Mouse (Mus musculus) brain, embryonic 18.5 days (tissue): Measurements from ENCODE around the gene Tmed5.
"Not testable (repeated sequence)": the region's sequence is repeated elsewhere in the genome, so short reads cannot be mapped to it uniquely, and the experiment has no call there.

Experiments
- DNase-seq: peaks from one replicate; pipeline ENCODE4 v3.0.0-alpha.2; 2012; ENCODE audit warnings: low read depth, low spot score

Tmed5 gene

DNA sequence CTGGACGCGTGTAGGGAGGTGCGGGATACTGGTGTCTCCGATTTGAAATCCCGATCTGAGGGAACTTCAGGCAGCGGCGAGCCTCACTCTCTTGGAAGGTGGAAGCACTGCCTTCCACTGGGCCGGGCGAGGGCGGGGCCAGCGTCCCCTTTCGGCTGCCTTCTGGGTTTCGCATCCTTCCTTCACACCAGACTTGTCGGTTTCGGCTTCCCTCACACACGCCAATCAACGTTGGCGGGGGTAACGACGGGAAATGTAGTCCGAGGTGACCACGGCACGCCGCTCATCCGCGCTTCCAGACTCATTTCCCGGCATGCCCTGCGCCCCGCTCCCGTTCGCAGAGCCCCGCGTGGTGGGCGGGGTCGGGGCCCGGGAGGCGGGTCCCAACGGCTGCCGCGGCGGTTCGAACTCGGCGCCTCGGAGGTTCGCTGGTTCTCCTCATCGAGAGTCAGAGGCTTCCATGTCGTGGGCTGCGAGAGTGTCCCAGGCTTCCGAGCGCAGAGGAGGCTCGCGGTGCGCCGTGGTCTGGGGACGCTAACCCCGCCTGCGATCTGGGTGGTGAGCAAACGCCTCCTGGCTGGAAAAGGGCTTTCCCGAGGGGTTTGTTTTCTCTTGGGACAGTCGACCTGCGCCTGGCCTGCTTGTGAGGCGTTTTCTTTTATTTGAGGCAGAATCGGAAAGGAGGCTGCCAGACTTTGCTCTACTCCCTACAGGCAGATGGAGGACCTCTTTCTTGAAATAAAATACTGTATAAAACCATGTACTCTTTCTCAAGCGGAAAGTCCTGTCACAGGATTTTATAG lies at the start of gene Tmed5, which contains the start of gene Ccdc18:
TSS of gene Tmed5 (minus strand) at position 180 of the 803 bp plus-strand sequence.
TSS of gene Ccdc18 (plus strand) at position 435 of the 803 bp plus-strand sequence.
- DNase-seq = peak; percentile 97

DNA sequence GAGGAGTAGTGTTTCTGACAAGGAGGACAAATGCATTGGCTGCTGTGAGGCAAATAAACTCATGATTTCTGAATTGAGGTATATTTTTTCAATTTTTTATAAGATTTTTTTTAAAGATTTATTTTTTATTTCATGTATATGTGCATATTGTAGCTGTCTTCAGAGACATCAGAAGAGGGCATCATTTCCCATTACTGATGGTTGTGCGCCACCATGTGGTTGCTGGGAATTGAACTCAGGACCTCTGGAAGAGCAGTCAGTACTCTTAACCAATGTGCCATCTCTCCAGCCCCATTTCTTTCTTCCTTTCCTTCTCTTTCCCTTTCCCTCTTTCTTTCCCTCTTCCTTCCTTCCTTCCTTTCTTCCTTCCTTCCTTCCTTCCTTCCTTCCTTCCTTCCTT lies 31.3 kb upstream of the Tmed5 start:
- no peak for DNase-seq

DNA sequence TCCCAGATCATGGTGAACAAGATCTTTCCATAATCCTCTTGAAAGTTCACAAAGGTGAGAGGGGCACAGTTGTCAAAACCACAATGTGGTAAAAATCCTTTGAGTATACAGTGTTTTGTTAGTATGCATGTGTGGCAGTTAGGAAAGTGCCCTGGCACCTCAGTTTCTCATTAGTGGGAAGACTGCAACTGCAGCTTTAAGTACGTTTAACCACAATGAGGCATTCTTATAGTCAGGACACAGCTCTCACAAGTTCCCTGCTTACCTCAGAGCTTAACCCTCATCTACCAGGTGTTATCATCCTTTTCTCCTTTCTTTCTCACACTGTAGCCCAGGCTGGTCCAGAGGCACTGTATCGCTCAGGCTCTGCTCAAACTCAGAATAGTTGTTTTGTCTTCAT lies 28.4 kb upstream of the Tmed5 start:
- no peak for DNase-seq

DNA sequence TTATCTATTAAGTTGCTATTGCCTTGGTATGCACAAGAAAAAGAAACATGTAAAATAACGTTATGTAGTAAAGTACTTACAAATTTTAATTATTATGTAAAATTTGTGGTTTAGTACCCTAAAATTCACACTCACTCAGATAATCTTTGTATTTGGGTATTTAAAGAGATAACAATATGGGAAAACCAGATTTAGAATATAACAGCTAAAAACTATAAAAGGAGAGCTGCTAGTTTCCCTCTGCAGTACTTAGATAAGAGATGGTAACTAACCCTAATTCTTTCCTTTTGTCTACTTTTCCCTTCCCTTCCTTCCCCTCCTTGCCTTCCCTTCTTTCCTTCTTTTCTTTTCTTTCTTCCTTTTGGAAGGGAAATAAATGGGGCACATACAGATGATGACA lies 20.2 kb upstream of the Tmed5 start:
- DNase-seq = no peak

DNA sequence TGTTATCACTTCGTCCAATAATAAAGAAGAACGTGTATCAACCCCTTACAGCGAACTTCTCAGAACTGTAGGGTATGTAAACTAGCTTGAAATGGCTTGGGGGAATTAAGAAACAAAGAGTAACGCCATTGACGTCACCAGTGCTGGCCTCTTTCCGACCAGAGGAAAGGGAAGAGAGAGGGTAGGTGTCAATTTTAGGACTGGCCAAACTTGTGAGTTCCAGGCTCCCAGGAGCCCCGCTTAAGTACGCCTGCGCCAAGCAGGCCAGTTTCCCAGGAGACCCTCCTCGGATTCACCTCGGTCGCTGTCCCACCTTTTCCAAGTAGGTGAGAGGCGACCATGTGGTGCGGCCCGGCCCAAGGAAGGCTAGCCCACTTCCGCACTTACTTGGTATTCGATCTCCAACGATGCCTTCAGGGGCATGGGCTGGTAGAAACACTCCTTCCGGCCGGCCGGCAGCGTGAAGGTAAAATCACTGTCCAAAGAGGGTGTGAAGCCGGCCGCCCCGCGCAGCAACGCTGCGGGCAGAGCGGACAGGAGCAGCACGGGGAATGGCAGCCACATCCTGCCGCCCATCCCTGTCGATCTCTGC lies 475 bp downstream of the Tmed5 start:
- no peak for DNase-seq

DNA sequence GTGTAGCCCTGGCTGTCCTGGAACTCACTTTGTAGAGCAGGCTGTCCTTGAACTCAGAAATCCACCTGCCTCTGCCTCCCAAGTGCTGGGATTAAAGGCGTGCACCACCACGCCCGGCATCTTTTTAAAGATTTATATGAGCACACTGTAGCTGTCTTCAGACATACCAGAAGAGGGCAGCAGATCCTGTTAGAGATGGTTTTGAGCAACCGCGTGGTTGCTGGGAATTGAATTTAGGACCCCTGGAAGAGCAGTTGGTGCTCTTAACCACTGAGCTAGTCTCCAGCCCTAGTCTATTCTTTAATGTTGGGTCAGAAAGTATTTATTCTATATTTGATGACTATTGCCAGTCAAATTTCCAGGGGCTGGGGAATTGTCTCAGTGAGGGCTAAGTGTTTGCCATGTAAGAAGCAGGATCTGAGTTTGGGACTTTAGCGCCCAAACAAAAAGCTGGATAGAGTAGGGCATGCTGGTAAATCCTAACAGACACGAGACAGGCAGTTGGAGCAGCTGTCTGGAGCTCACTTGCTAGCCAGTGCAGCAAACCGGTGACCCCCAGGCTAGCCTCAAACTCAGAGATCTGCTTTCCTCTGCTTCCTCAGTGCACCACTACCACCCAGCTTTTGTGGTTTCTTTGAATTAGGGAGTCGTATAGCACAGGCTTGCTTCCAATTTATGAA lies 12.1 kb downstream of the Tmed5 start:
- DNase-seq = no peak

DNA sequence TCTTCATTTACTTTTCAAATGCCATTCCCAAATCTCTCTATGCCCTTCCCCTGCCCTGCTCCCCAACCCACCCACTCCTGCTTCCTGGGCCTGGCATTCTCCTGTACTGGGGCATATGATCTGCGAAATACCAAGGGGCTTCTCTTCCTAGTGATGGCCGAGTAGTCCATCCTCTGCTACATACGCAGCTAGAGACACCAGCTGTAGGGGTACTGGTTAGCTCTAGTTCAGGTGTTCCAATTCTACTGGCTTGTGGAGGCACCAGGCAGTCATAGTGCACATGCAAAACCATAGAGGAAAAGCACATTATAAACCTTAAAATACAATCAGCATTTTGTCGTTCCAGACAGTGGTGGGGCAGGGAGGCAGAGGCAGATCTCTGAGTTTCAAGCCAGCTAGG lies 14.7 kb downstream of the Tmed5 start:
- DNase-seq = no peak

DNA sequence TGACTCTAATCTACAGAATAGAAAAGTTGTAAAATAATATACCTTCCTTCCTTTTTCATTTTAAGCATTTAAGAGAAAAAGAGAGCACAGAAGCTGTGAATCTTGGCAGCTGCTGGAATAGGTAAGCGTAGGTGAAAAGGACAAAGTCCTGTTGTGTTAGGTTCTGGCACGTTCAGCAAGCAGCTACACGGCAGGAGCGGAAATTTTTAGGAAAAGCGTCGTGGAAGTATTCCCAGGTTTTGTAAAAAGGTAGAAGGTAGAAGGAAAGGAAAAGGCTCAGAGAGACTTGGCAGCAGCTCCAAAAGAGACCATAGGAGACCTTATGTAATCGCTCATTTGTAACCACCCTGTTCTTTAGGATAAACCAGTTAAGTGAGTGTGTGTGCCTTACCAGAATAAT lies 23.1 kb downstream of the Tmed5 start:
- DNase-seq = no peak

DNA sequence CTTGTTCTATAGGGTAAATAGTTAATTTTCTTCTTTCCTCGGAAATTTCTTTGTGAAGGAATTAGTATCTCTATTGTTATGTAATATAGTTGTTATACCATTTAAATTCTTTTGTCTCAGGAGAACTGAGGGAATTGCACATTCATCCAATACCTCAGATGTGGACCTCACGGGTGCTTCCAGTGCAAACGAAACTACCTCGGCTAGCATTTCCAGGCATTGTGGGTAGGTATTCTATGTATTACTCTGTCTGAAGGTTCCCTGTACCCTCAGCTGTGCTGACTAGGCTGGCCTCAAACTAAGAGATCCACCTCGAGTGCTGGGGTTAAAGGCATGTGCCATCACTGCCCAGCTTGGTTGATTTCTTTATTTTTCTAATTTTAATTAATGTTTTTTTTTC lies 28.1 kb downstream of the Tmed5 start:
- no peak for DNase-seq

DNA sequence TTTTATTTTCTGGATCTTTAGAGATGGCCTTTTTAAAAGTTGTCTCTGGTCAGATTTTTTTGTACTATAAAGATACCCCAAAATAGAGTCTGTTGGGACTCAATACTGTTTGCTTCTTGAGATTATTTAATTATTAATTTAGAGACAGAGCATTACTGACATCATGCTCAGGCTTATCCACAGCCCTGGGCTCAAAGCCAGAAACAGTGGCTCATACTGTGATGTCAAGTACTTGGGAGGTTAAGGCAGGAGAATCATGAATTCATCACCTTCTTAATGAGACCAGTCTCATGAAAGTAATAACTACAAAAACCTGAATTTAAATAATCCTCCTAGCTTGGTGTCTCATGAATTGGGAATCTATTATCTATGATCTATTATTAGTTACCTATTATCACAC lies 32.2 kb downstream of the Tmed5 start:
- DNase-seq = no peak

DNA sequence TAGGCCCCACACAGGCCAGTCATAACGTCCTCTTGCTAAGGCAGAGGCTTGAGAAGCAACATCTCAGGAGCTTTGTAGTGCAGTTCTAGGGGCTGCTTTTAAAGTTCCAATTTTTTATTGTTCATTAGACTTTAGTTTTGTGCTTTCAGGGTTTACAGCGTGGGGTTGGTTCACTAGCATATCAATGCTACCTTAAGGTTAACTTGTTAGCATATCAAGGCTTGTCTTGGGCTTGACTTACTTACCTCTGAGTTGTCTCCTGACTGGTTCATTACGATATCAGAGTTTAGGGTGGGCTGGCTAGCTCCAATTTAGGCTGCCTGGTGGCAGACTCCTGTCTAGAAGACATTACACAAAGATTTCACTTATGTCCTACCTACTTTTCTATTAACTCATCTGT lies 34.7 kb downstream of the Tmed5 start:
- no peak for DNase-seq

DNA sequence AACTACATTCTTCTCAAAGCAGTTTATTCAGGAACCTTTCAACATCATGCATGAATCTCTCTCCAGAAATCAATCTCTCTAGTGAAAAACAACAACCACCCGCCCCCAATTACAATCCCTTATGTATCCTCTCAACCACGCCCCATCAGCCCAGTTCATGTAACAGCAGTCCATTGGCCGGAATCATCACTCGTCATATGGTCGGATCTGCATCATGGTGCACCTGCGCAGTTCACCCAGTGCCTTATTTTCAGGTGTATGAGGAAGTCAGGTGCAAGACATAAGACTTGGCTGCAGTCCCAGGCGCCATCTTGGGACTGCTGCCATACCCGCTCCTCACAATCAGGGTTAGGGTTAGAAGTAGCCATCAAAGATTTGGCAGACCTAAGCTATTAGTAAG lies 39.7 kb downstream of the Tmed5 start:
- DNase-seq = not testable (repeated sequence)

DNA sequence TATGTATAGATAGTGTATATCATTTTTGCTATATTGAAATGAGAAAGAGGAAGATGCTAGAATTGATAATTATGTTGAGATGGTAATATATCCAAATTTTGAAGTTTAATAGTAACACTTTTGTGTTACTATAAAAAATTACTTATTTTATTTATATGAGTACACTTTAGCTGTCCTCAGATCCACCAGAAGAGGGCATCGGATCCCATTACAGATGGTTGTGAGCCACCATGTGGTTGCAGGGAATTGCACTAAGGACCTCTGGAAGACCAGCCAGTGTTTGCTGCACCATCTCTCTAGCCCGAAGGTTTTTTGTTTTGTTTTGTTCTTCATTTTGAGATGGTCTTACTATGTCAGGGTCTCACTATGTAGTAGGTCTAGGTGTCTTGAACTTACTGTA lies 47.0 kb downstream of the Tmed5 start:
- no peak for DNase-seq

DNA sequence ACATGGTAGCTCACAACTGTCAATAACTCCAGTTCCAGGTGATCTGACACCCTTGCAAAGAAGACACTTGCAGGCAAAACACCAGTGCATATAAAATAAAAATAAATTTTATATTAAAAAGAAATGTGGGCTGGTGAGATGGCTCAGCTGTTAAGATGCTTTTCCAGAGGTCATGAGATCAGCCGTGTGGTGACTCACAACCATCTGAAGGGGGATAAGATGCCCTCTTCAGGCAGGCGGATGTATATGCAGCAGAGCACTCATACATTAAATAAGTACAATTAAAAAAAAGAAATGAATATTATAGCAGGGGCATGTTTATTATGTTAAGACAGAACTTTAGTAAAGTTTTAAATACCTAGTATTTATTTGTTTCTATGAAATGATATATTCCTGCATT lies 50.0 kb downstream of the Tmed5 start:
- no peak for DNase-seq

DNA sequence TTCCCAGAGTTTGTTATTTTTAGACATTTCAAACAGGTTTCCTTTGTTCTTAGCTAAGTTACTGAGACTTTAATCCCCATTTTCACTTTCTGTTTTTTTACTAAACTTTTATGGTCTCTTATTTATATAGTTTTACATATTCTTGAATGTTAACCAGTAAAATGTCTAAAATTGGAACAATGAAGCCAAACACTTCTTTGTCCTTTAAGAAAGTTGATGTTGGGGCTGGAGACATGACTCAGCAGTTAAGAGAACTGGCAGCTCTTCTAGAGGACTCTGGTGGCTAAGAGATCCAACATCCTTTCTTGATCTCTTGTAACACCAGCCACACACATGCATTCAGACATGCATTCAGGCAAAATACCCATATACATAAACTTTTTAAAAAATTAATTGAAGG lies 52.8 kb downstream of the Tmed5 start:
- no peak for DNase-seq

DNA sequence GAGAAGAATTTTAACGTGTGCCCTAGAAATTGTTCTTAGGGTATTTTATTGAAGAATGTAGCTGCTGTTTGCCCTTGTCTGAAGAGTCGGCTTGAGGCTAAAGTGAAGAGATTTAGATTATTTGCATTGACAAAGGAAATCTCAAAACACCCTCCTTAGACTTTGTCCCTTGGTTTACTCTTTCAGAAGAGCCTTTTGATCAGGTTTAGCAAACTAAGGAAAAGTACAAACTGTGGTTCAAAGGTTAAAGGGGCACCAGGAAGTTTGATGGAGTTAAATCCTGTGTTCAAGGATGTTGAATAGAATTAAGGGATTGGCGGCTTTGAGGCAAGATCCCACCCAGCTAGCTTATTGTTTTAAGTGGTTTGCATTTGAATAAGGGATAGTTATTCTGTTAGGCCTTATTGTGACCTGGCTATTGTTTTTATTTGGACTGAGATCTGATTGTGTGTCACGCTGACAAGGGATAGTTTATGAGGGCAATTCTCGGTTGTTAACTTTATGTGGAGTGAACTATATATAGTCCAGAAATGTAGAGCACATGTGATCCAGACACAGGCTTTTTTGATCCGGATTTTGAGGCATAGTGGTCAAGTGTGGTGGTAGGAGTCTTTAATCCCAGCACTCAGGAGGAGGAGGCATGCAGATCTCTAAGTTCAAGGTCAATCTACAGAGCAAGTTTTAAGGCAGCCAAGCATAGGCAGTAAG lies 55.4 kb downstream of the Tmed5 start:
- no peak for DNase-seq

DNA sequence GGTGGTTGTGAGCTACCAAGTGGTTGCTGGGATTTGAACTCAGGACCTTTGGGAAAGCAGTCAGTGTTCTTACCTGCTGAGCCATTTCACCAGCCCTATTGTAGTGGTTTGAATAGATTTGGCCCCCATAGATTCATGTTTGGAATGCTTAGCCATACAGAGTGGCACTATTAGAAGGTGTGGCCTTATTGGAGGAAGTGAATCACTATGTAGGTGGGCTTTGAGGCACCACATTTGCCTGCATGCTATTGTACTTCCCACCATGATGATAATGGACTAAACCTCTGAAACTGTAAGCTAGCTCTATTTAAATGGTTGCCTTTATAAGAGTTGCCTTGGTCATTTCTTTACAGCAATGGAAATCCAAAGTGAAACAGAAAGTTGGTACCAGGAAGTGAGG lies 56.2 kb downstream of the Tmed5 start:
- no peak for DNase-seq

DNA sequence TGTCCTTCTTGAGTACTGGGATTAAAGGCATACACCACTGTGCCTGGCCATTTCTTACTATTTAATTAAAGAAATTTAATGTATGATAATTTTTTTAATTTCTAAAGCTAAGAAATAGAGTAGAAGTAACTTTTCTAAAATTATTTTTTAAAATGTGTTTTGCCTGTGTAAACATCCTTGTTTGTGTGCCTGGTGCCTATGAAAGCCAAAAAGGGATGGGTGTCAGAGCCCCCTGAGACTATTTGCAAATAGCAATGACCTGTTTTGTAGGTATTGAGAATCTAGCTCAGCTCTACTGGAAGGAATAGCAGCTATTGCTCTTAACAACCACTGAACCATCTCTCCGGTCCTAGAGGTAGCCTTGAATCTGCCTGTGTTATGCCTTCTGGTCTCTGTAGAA lies 60.1 kb downstream of the Tmed5 start:
- DNase-seq = no peak

DNA sequence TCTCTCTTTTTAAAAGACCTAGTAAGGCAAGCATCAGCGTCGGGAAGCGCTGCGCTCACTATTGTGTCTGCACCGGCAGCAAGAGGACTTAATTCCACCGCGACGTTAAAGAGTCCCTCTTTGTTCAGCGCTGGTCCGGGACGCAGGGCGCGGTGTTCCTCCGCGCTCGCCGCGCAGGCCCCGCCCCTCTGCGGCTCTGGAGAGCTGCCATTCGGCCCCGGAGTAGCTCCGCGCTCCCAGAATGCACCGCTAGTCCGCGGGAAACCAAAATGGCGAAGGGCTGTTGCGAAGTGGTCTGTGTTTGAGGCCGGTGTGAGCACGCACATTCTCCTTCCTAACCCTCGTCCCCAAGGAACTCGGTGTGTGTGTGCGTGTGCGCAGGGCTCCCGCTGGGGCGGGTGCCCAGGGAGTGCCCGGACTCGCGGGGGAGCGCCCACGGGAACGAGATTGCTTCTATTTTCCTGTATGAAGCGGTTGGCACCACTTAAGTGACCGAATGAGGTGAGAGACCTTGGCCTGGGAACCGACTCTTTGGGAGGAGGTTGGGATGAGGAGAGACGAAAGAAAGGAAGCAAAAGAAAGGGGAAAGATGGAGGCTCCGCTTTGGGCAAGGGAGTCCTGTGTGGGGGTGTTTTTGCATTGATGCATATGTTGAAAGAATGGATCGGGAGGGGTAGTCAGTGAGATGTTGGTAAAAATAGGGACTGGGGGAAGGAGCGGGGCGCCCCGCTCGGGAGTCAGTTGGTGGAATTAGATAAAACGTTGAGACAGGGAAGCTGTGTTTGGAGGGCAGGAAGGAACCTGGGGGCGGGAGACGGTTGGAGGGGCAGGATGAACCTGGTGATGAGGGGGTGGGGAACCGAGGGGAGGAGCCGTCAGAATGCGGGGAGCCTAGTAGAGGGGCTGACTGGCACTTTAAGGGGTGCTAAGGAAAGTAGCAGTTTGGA lies 66.7 kb downstream of the Tmed5 start, which contains the start of gene Mtf2:
TSS of gene Mtf2 (plus strand) at position 210 of the 947 bp plus-strand sequence.
- DNase-seq = peak; percentile 94

DNA sequence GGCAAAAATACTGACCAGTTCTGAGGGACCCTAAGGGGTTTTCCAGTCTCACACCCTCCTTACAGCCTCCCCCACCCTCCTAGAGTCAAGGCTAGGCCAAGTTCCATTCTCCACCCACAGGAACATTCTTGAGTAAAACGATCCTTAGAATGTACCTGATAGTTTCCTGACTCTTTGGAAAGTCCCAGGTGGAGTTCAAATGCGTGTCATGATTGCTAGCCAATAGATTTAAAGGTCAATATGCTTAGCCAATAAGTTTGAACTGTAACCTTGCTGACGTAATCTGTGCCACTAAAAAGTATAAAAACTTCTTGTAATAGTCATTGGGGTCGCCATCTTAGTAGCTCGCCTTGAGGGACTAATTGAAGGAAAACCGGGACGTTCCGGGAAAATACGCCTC lies 72.0 kb downstream of the Tmed5 start:
- DNase-seq = no peak
